In genomic region chr9:78059525-78060120, GRCm38 (mm10) we compare ENCODE assay signal across 32 mouse cellular contexts. TPM values are rescaled to one million over a fixed set of nuclear protein-coding genes. Genes with fewer than 3 reads are reported as not detected.
DNase-seq lines count a peak whose midpoint lies in the region; ATAC-seq lines count a peak whose summit lies in the region.
"Had no signal": no experiment of that assay in that cellular context is flagged by ENCODE, and none has a peak within 500 bp of the region (broad histone marks: within the 10 kb centered on the region; RNA-seq: fewer than 3 reads in every experiment).

No protein-coding gene starts in this region.

- H3K9ac ChIP-seq in kidney, embryonic 15.5 days, result no peak overlapping the region
- H3K9ac ChIP-seq in liver, embryonic 12.5 days, result no peak overlapping the region
- H3K9ac ChIP-seq in midbrain, embryonic 15.5 days, result no peak overlapping the region
- H3K9ac ChIP-seq: hindbrain, embryonic 13.5 days; limb, embryonic 12.5 days; neural tube, embryonic 12.5 days; stomach, embryonic 15.5 days had no signal

- H3K4me1 ChIP-seq in kidney, embryonic 15.5 days, result peaks cover 7% of the 10 kb centered on the region; the same call in 1 of the 2 replicates
- H3K4me1 ChIP-seq in liver, embryonic 12.5 days, result peaks cover 21% of the 10 kb centered on the region
- no peaks in the 10 kb centered on the region for H3K4me1 ChIP-seq in midbrain, embryonic 15.5 days
- H3K4me1 ChIP-seq: hindbrain, embryonic 13.5 days; neural tube, embryonic 12.5 days; stomach, embryonic 15.5 days had no signal

- no peak for ATAC-seq in kidney, embryonic 15.5 days (replicated peaks; ENCODE audit: low FRiP score)
- peak; percentile 83 for ATAC-seq in liver, embryonic 12.5 days
- ATAC-seq in midbrain, embryonic 15.5 days (replicated peaks), result no peak
- ATAC-seq: CD4-positive, CD25-positive, alpha-beta regulatory T cell, adult 4 months had no signal

- no peaks in the 10 kb centered on the region for H3K27me3 ChIP-seq in kidney, embryonic 15.5 days
- H3K27me3 ChIP-seq in liver, embryonic 12.5 days (replicated peaks), result no peaks in the 10 kb centered on the region
- H3K27me3 ChIP-seq in midbrain, embryonic 15.5 days (replicated peaks), result no peaks in the 10 kb centered on the region
- H3K27me3 ChIP-seq: hindbrain, embryonic 13.5 days; limb, embryonic 12.5 days; neural tube, embryonic 12.5 days; stomach, embryonic 15.5 days had no signal

- DNase-seq in kidney, postnatal 25 days, result no peak
- DNase-seq in ZHBTc4 (ENCODE audit: low read depth, low spot score), result peak; percentile 64
- no peak for DNase-seq in layer of hippocampus, postnatal 36 days
- no peak for DNase-seq in adrenal gland, adult (ENCODE audit: inconsistent age in 2 of 2, low spot score in 1 of 2)
- DNase-seq: adrenal gland, postnatal 25 days; cerebellum, adult 11 months; cerebellum, postnatal 10 days; gastrocnemius, postnatal 25 days; heart, adult 2 months; kidney, adult 18-20 months; kidney, postnatal 14 days; lung, adult 2 months; midbrain, embryonic 14.5 days; right cerebral cortex, postnatal 4 days; thymus, postnatal 25 days had no signal

- H3K4me2 ChIP-seq in kidney, embryonic 15.5 days, result no peak overlapping the region
- H3K4me2 ChIP-seq in liver, embryonic 12.5 days, result peak overlapping the region; percentile 38
- H3K4me2 ChIP-seq in midbrain, embryonic 15.5 days, result no peak overlapping the region
- H3K4me2 ChIP-seq: hindbrain, embryonic 13.5 days; limb, embryonic 12.5 days; neural tube, embryonic 12.5 days; stomach, embryonic 15.5 days had no signal

- no peaks in the 10 kb centered on the region for H3K36me3 ChIP-seq in kidney, embryonic 15.5 days
- H3K36me3 ChIP-seq in liver, embryonic 12.5 days, result no peaks in the 10 kb centered on the region
- H3K36me3 ChIP-seq in midbrain, embryonic 15.5 days (replicated peaks), result no peaks in the 10 kb centered on the region
- H3K36me3 ChIP-seq: hindbrain, embryonic 13.5 days; limb, embryonic 12.5 days; neural tube, embryonic 12.5 days; stomach, embryonic 15.5 days had no signal

- no peak overlapping the region for H3K4me3 ChIP-seq in kidney, embryonic 15.5 days (replicated peaks)
- no peak overlapping the region for H3K4me3 ChIP-seq in liver, embryonic 12.5 days
- H3K4me3 ChIP-seq in midbrain, embryonic 15.5 days, result no peak overlapping the region
- H3K4me3 ChIP-seq: heart, adult 2 months; hindbrain, embryonic 13.5 days; layer of hippocampus, adult 2 months; limb, embryonic 12.5 days; megakaryocyte, embryonic 14.5 days; neural tube, embryonic 12.5 days; stomach, embryonic 15.5 days had no signal

- WGBS in kidney, embryonic 15.5 days, result 71% methylated on average over 16 of the region's 16 CpGs
- 65% methylated on average over 16 of the region's 16 CpGs for WGBS in liver, embryonic 12.5 days (ENCODE audit: insufficient replicate concordance)
- 84% methylated on average over 16 of the region's 16 CpGs for WGBS in midbrain, embryonic 15.5 days

- no peaks in the 10 kb centered on the region for H3K9me3 ChIP-seq in kidney, embryonic 15.5 days (replicated peaks)
- no peaks in the 10 kb centered on the region for H3K9me3 ChIP-seq in liver, embryonic 12.5 days (replicated peaks)
- H3K9me3 ChIP-seq in midbrain, embryonic 15.5 days, result no peaks in the 10 kb centered on the region
- H3K9me3 ChIP-seq: hindbrain, embryonic 13.5 days; limb, embryonic 12.5 days; megakaryocyte, embryonic 14.5 days; neural tube, embryonic 12.5 days; stomach, embryonic 15.5 days had no signal

- peak overlapping the region; percentile 60; the same call in 1 of the 2 replicates for H3K27ac ChIP-seq in kidney, embryonic 15.5 days
- 0 out of 2 replicates have a peak overlapping the region, but pooled peaks have one; percentile 15 for H3K27ac ChIP-seq in liver, embryonic 12.5 days
- H3K27ac ChIP-seq in midbrain, embryonic 15.5 days, result no peak overlapping the region
- H3K27ac ChIP-seq: heart, adult 2 months; hindbrain, embryonic 13.5 days; layer of hippocampus, adult 2 months; limb, embryonic 12.5 days; neural tube, embryonic 12.5 days; stomach, embryonic 15.5 days had no signal

RNA-seq across cellular contexts. Expression of gene Gcm1, which starts 7.9 kb away (rescaled TPM):
- polyA plus RNA-seq in kidney, embryonic 15.5 days (2015; fragmentation: Nextera tagmentation; extraction: Ambion mirVana), result 0.55 and 1.2 TPM in 2 replicates
- not detected in 2 replicates for polyA plus RNA-seq in liver, embryonic 12.5 days (2016; fragmentation: Nextera tagmentation; extraction: Ambion mirVana)
- not detected for total RNA-seq in layer of hippocampus, postnatal 36 days (2021)
- not detected in 2 replicates for polyA plus RNA-seq in midbrain, embryonic 15.5 days (2015; fragmentation: Nextera tagmentation; extraction: Ambion mirVana)
- total RNA-seq: adrenal gland, postnatal 25 days; gastrocnemius, postnatal 25 days; heart, adult 2 months; heart, postnatal 25 days; layer of hippocampus, adult 2 months; layer of hippocampus, postnatal 25 days; left cerebral cortex, postnatal 10 days had no signal
- polyA plus RNA-seq: brain, embryonic 14.5 days; CD4-positive, CD25-positive, alpha-beta regulatory T cell, adult 4 months; embryonic facial prominence, embryonic 11.5 days; forebrain, embryonic 11.5 days; heart, adult 2 months; heart, embryonic 14.5 days; hindbrain, embryonic 13.5 days; limb, embryonic 12.5 days; lung, adult 2 months; midbrain, embryonic 14.5 days; neural tube, embryonic 12.5 days; stomach, embryonic 15.5 days had no signal

RNA-seq across cellular contexts. Expression of gene Fbxo9, which starts 49.2 kb away (rescaled TPM):
- 38.4 and 40.1 TPM in 2 replicates for polyA plus RNA-seq in kidney, embryonic 15.5 days (2015; fragmentation: Nextera tagmentation; extraction: Ambion mirVana)
- 74.8 and 75.0 TPM in 2 replicates for polyA plus RNA-seq in liver, embryonic 12.5 days (2016; fragmentation: Nextera tagmentation; extraction: Ambion mirVana)
- total RNA-seq in layer of hippocampus, postnatal 36 days (2021), result 10 to 100 TPM; 90.2 to 92.4 TPM
- polyA plus RNA-seq in midbrain, embryonic 15.5 days (2015; fragmentation: Nextera tagmentation; extraction: Ambion mirVana), result 67.5 and 75.1 TPM in 2 replicates

RNA-seq across cellular contexts. Expression of gene Ick, which starts 49.4 kb away (rescaled TPM):
- polyA plus RNA-seq in kidney, embryonic 15.5 days (2015; fragmentation: Nextera tagmentation; extraction: Ambion mirVana), result 24.2 and 25.0 TPM in 2 replicates
- 7.0 and 7.4 TPM in 2 replicates for polyA plus RNA-seq in liver, embryonic 12.5 days (2016; fragmentation: Nextera tagmentation; extraction: Ambion mirVana)
- total RNA-seq in layer of hippocampus, postnatal 36 days (2021), result 10 to 100 TPM; 21.3 to 22.2 TPM
- polyA plus RNA-seq in midbrain, embryonic 15.5 days (2015; fragmentation: Nextera tagmentation; extraction: Ambion mirVana), result 43.0 and 46.3 TPM in 2 replicates
